Mouse (Mus musculus) bone marrow, adult 2 months (tissue): ENCODE results near the gene Cdk5. TPM values are rescaled to one million over a fixed set of nuclear protein-coding genes. Genes with fewer than 3 reads are reported as not detected.

Experiments
- H3K27ac ChIP-seq: fragments of 200-500 bp; 2 replicates; pipeline ENCODE4 v1.5.1; 2012; ENCODE audit warnings: low read depth, mild to moderate bottlenecking, control low read depth, inconsistent platforms, low read length; ENCODE audit not compliant: control insufficient read depth, poor library complexity, insufficient read depth
- H3K4me1 ChIP-seq: fragments of 200-500 bp; 2 replicates; pipeline ENCODE4 v1.6.1; 2011; ENCODE audit warnings: low read length; ENCODE audit not compliant: control insufficient read depth, insufficient read depth
- H3K4me3 ChIP-seq: fragments of 200-500 bp; replicated peaks from 2 replicates; pipeline ENCODE3; 2011; ENCODE audit warnings: mild to moderate bottlenecking, low read depth, low read length, control low read depth; ENCODE audit not compliant: control insufficient read depth
- CTCF ChIP-seq: fragments of 200-500 bp; IDR thresholded peaks from 2 replicates; pipeline ENCODE4 v1.5.1; 2011; ENCODE audit warnings: low read length, control low read depth; ENCODE audit not compliant: control insufficient read depth, insufficient read depth
- POLR2A ChIP-seq: fragments of 200-500 bp; IDR thresholded peaks from 2 replicates; pipeline ENCODE4 v1.6.1; 2011; ENCODE audit warnings: low read depth, mild to moderate bottlenecking, control low read depth, low read length, borderline replicate concordance; ENCODE audit not compliant: control insufficient read depth
- WGBS: fragments of 180-500 bp; shearing (Covaris S2); methylation state at CpG from one replicate; pipeline ENCODE4 v1.1.7; 2018; 5-methylcytosine and 5-hydroxymethylcytosine counted together
- polyA plus RNA-seq: library from polyadenylated mRNA; stranded (reverse); fragments of >200 nt; gene quantifications from 2 replicates; pipeline ENCODE4 v1.2.4, GENCODE M21; 2011; ENCODE audit warnings: low replicate concordance; ENCODE audit not compliant: missing spikeins, insufficient read depth, insufficient read length

Gene Cdk5
- polyA plus RNA-seq, 1 experiment: 54.7 TPM

DNA sequence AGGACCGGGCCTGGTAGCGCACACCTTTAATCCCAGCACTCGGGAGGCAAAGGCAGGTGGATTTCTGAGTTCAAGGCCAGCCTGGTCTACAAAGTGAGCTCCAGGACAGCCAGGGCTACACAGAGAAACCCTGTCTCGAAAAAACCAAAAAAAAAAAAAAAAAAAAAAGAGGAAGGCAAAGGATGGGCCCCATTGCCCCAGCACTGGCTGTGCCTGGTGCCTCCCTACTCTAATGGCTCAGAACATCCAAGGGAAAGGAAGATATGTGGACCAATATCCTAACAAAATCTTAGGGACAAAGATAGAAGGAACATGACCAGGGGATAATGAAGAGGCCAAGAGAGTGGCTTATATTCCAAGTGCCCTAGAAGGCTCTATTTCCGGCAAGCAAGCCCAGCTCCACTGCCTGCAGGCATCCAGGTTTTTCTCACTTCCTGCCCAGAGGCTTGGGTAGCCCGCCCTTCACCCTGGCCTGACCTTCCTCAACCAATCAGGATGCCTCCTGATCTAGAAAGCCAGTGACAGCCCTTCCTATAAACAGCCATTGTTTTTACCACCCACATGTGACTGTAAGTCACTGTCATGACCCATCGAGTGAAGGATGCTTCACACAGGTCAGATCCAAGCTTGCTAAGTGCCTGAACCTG is 34.2 kb downstream of the Cdk5 start:
- 38% methylated on average over 7 of the region's 7 CpGs for WGBS
- peaks cover 3% of the 10 kb centered on the region; the same call in 1 of the 2 replicates for H3K4me1 ChIP-seq
- H3K4me3 ChIP-seq: no peak overlapping the region
- no peak for TF ChIP-seq CTCF
- no peak for TF ChIP-seq POLR2A
- H3K27ac ChIP-seq: no peak overlapping the region

DNA sequence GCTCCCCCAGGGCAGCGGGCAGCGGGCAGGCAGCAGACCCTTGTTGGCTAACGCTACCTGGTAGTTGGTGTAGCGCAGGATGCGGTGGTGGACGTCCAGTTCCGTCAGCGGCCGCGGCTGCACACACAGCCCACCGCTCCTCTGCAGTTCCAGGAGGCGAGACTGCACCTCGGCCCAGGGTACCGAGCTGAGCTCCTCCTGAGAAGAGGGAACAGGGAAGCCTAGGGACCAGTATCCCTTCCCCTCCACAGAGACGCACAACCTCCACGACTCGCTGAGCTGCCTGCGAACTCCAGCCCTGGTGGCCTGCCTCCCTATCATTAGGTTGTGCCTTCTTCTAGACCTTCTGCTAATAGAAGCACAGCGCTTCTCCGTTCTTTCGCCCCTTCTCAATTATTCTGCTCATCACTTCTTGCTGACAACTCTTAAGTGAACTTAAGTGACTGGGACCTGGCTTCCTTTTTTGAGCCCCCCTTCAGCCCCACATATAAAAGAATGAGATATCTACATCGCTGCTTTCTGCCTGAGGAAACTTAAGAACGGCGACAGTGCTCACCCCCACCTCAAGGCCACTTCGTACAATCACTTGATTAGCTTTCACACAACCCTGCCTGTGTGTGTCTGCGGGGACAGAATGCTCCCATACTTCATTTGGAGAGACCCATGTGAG is 34.9 kb downstream of the Cdk5 start:
- 27% methylated on average over 26 of the region's 26 CpGs for WGBS
- Histone ChIP-seq H3K4me1 (peaks cover 6% of the 10 kb centered on the region), H3K4me3 (peak overlapping the region; percentile 12), H3K27ac (0 out of 2 replicates have a peak overlapping the region, but pooled peaks have one; percentile 23)
- TF ChIP-seq POLR2A: no peak
- no peak for TF ChIP-seq CTCF

DNA sequence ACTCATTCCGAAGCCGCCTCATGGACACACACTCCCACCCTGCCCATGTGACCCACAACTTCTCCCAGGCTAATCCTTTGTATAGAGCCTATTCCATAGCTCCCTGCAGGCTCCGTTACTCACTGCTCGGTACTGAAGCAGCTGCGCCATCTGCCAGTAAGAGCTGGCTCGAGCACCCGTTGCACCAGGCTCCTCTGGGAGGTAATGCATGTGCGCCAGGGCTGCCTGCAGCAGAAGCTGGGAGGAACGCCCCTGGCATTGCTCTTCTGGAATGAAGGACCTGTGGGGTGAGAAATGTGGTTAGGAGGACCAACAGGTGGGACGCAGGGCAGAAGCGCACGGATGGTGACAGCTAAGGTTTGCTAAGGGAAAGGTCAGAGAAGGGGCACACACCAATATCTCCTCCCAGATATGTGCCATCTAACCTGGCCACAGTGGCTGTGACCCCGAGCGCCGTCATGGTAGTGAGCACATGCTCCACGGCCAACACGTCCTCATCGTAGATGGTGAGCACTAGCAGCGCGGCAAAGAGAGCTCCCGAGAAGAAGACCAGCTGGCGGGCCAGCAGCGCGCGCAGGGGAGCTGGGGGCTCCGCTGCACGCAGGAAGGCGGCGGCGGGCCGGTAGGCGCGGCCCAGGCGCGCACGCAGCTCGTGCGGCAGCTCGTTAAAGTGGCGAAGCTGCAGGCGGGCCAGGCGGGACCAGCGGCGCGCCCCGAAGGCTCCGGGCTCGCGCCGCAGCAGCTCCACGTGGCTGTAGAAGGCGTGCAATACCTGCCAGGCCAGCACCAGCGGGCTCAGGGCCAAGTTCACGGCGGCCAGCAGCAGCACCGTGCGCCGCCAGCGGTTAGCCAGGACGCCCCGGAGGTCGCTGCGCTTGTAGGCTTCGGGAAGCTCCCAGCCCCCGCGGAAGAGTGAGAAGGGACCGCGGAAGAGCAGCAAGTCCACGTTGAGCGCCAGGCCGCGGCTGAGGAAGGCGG is 35.8 kb downstream of the Cdk5 start:
- Histone ChIP-seq H3K4me1 (peaks cover 6% of the 10 kb centered on the region), H3K27ac (no peak overlapping the region; the same call in 1 of the 2 replicates), H3K4me3 (peak overlapping the region; percentile 26)
- TF ChIP-seq POLR2A: no peak; the same call in 1 of the 2 replicates
- no peak for TF ChIP-seq CTCF
- 2% methylated on average over 69 of the region's 73 CpGs for WGBS

DNA sequence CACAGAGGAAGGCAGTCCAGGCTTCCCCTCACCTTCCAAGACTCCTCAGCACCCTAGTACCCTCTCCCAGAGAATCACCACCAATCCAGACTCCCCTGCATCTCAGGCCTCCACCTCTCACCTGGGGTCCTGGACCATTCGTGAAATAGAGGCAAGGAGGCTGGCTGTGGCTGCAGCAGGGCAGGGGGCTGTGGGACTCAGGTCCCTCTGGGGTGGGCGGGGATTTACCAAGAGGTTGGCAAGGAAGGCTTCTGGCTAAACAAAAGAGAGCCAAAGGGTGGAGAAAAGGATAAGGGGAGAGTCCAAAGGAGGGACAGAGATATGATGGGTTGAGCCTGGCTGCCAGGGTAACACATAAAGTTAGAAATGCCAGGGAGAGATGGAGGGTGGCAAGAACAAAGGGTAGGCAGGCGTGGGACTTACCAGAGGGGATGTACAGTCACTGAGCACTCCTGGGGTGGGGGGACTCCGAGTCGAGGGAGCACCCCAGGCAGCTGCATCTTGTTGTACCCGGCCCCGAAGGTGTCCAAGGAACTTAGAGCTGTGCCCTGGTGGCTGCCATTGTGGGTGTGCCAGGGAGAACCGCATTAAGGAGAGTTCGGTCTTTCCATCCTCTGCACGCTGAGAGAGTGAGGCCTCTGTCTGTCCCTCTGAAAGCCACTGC is 37.3 kb downstream of the Cdk5 start:
- TF ChIP-seq CTCF (no peak), POLR2A (no peak)
- H3K27ac ChIP-seq: no peak overlapping the region
- H3K4me3 ChIP-seq: no peak overlapping the region
- 83% methylated on average over 10 of the region's 10 CpGs for WGBS
- H3K4me1 ChIP-seq: peaks cover 6% of the 10 kb centered on the region

DNA sequence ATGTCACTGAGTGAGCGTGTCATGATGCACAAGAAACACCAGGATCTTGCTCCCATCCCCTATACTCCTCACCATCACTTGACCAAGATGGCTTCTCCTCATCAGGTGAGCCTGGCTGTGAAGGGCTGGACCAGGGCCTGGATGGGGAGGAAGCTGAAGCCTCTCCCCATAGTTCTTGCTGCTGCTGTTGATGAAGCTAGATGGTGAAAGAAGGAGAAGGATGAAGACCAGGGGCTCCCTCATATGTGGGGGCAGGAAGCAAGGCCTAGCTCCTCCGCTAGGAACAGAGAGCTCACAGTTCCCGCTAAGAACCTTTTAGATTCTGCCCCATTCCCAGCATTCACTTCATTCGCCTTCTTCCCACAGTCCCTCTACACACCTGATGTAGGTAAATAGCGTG is 38.0 kb downstream of the Cdk5 start:
- Histone ChIP-seq H3K4me1 (peaks cover 6% of the 10 kb centered on the region), H3K27ac (no peak overlapping the region), H3K4me3 (no peak overlapping the region)
- TF ChIP-seq CTCF: no peak
- no peak for TF ChIP-seq POLR2A
- WGBS: 75% methylated on average over 5 of the region's 5 CpGs

DNA sequence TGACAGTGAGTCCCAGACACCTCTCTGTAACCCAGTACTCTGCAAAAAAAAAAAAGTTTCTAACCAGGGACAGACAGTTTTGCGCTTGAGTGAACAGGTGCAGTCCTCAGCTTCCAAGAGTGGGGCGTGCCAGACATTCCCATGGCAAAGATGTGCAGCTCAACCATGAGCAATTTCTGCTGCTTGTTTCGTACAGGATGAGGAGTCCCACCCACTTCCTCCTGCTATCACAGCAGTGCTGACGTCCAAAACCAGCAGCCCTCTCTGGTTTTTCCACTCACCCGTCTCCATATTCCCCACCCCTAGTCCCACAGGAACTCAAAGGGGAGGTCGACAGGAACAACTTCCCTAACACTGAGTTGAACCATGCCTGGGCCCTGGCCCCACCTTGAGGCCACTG is 38.9 kb downstream of the Cdk5 start:
- WGBS: 22% methylated on average over 6 of the region's 6 CpGs
- H3K27ac ChIP-seq: no peak overlapping the region
- no peak overlapping the region for H3K4me3 ChIP-seq
- TF ChIP-seq POLR2A (no peak), CTCF (no peak)
- peaks cover 6% of the 10 kb centered on the region for H3K4me1 ChIP-seq

GRCm38 (mm10) chr5:24383026-24383859 is 40.1 kb downstream of the Cdk5 start:
- peak; percentile 38 for TF ChIP-seq CTCF
- TF ChIP-seq POLR2A: peak; percentile 35; the same call in 1 of the 2 replicates
- Histone ChIP-seq H3K27ac (no peak overlapping the region), H3K4me1 (peaks cover 5% of the 10 kb centered on the region), H3K4me3 (peak overlapping the region; percentile 88)
- WGBS: 10% methylated on average over 34 of the region's 34 CpGs
